Mouse (Mus musculus): Measurements from ENCODE around the gene Atg14. TPM values are rescaled to one million over a fixed set of nuclear protein-coding genes. Genes with fewer than 3 reads are reported as not detected.
A peak's percentile ranks its signal among the peaks of the same experiment; 100 is the strongest.

The Atg14 gene
- polyA plus RNA-seq, 1 experiment from 2014 or later = 12.4 TPM

DNA sequence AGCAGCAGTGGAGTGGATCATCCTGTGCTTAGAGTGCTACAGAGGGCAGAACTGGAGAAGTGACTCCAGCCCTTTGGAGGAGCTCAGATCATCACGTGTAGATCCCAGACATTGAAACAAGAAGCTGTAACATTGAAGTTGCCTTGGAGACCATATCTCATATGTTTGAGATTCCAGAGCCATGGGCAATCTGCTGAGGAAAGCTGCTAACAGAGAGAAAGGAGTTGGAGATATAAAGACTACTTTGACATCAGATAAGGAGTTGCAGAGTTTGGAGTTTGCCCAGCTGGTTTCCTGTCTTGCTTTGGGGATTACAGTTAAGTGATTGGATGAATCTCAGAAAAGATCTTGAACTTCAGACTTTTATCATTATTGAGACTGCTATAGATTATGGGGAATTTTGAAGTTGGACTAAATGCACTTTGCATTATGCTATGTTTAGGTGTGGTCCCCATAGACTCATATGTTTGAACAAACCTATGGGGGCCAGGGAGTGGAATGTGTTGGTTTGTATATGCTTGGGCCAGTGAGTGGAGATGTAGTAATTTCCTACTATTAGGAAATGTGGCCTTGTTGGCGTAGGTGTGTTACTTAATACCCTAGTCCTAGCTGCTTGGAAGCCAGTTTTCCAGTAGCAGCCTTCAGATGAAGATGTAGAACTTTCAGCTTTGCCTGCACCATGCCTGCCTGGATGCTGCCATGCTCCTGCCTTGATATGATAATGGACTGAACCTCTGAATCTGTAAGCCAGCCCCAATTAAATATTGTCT, 76.7 kb downstream of the Atg14 start:
- Histone ChIP-seq H3K4me3 (replicated peaks) (no peak overlapping the region), H3K4me2 (replicated peaks) (no peak overlapping the region), H3K4me1 (replicated peaks) (peaks cover 3% of the 10 kb centered on the region; the same call in 1 of the 2 replicates), H3K27me3 (replicated peaks) (no peaks in the 10 kb centered on the region), H3K36me3 (no peaks in the 10 kb centered on the region), H3K27ac (no peak overlapping the region), H3K9ac (no peak overlapping the region), H3K9me3 (no peaks in the 10 kb centered on the region)
- 71% methylated on average over 2 of the region's 2 CpGs for WGBS
- peak; percentile 41; the same call in 1 of the 2 replicates for ATAC-seq

Other genes starting within 250 kb of the Atg14 start
- gene Lgals3, start 202.9 kb downstream of the Atg14 start, polyA plus RNA-seq (2015; fragmentation: Nextera tagmentation; extraction: Ambion mirVana) = 19.5 and 25.7 TPM in 2 replicates
- gene Dlgap5, start 152.2 kb downstream of the Atg14 start, polyA plus RNA-seq (2015; fragmentation: Nextera tagmentation; extraction: Ambion mirVana) = 35.3 and 35.4 TPM in 2 replicates
- gene Fbxo34, start 120.2 kb downstream of the Atg14 start, polyA plus RNA-seq (2015; fragmentation: Nextera tagmentation; extraction: Ambion mirVana) = 22.1 and 23.6 TPM in 2 replicates
- 40.8 and 54.5 TPM in 2 replicates for gene Ktn1, start 77.8 kb upstream of the Atg14 start, polyA plus RNA-seq (2015; fragmentation: Nextera tagmentation; extraction: Ambion mirVana)

Measured in intestine, embryonic 15.5 days (tissue).